Mouse (Mus musculus) G1E (cell line): ENCODE data around the gene Sh3bgrl.

Source experiments
- CTCF ChIP-seq: IDR thresholded peaks from 2 replicates; pipeline ENCODE4 v1.5.1; 2012; ENCODE audit warnings: low read depth, low read length, inconsistent platforms, mixed read lengths
- GATA1 ChIP-seq: IDR thresholded peaks from 2 replicates; pipeline ENCODE4 v1.6.1; 2012; ENCODE audit warnings: borderline replicate concordance, low read length, inconsistent platforms, mixed read lengths

DNA sequence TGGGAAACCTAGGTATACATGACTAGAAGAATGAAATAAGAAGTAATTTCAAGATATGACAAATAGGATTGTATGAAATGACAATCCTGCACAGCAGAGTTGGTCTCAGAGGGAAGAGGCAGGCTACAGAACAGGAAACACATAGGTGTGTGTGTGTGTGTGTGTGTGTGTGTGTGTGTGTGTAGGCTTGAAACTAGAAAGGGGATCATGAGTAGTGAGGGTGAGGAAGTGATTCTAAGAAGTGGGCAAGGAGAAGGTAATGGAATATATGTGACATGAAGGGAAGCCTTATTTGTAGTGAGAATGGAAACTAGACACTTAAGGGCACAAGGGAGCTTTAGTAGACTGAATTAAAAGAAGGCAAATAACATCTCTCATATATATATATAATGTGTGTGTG is 112.7 kb downstream of the Sh3bgrl start:
- TF ChIP-seq CTCF: no peak
- TF ChIP-seq GATA1: no peak
